Mouse (Mus musculus): ENCODE measurements around the gene Arhgap17.

DNA sequence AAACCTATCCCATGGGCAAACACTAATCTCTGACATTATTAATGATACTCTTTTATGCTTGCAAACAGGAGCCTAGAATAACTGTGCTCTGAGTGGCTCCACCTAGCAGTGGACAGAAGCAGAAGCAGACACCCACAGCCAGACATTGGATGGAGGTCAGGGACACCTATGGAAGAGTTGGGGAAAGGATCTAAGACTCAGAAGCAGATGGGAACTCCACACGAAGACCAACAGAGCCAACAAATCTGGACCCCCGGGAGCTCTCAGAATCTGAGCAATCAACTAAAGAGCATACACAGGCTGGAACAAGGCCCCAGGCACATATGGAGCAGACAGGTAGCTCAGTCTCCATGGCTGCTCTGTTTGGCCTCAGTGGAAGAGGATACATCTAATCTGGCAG, 64.3 kb downstream of the Arhgap17 start:
- TF ChIP-seq CTCF (conservative IDR thresholded peaks at IDR 0.05; ENCODE audit: low read length) (no peak), POU5F1 (IDR thresholded peaks at IDR 0.05; ENCODE audit: borderline replicate concordance, low read length) (no peak)

Data from E14TG2a.4 (cell line).